Mouse (Mus musculus) urinary bladder, postnatal 4 days (tissue): ENCODE results near the gene Wipf2.

Experiments
- DNase-seq, 2 experiments: peaks; one replicate each; pipeline ENCODE4 v3.0.0; 2021 to 2022; ENCODE audit warnings: low spot score in 2 of 2

Wipf2 gene

GRCm38 (mm10) chr11:98942923-98943641 is 79.6 kb downstream of the Wipf2 start:
- DNase-seq = no peak

- DNase-seq = peak in 1 of 2 experiments; percentile 24
Measured at GRCm38 (mm10) chr11:98943741-98944461, 80.5 kb downstream of the Wipf2 start.

- DNase-seq = no peak
Measured at GRCm38 (mm10) chr11:98944897-98945604, 81.6 kb downstream of the Wipf2 start.

GRCm38 (mm10) chr11:98945605-98945977 is 82.2 kb downstream of the Wipf2 start:
- DNase-seq = no peak

- DNase-seq = no peak
Measured at GRCm38 (mm10) chr11:98947969-98948569, 84.6 kb downstream of the Wipf2 start.

- no peak for DNase-seq
Measured at GRCm38 (mm10) chr11:98949242-98949957, 86.0 kb downstream of the Wipf2 start.

GRCm38 (mm10) chr11:98949958-98950460 is 86.6 kb downstream of the Wipf2 start:
- no peak for DNase-seq

- no peak for DNase-seq
Measured at GRCm38 (mm10) chr11:98950484-98950883, 87.0 kb downstream of the Wipf2 start.

- DNase-seq = peak; percentile 85 to 90
Measured at GRCm38 (mm10) chr11:98951026-98951906, 87.8 kb downstream of the Wipf2 start.

GRCm38 (mm10) chr11:98952111-98952510 is 88.7 kb downstream of the Wipf2 start:
- no peak for DNase-seq

GRCm38 (mm10) chr11:98952736-98953135 is 89.3 kb downstream of the Wipf2 start:
- DNase-seq = no peak

- no peak for DNase-seq
Measured at GRCm38 (mm10) chr11:98953361-98953760, 89.9 kb downstream of the Wipf2 start.

- no peak for DNase-seq
Measured at GRCm38 (mm10) chr11:98953835-98954320, 90.4 kb downstream of the Wipf2 start.

GRCm38 (mm10) chr11:98954373-98954772 is 90.9 kb downstream of the Wipf2 start:
- peak; percentile 84 to 86 for DNase-seq
